Mouse (Mus musculus): Measurements from ENCODE around the gene Fcgr1. TPM values are rescaled to one million over a fixed set of nuclear protein-coding genes. Genes with fewer than 3 reads are reported as not detected.
A peak's percentile ranks its signal among the peaks of the same experiment; 100 is the strongest.
"Not testable (repeated sequence)": the region's sequence is repeated elsewhere in the genome, so short reads cannot be mapped to it uniquely, and the experiment has no call there.

The Fcgr1 gene
- polyA plus RNA-seq, 1 experiment from 2014 or later, result 4.5 TPM

DNA sequence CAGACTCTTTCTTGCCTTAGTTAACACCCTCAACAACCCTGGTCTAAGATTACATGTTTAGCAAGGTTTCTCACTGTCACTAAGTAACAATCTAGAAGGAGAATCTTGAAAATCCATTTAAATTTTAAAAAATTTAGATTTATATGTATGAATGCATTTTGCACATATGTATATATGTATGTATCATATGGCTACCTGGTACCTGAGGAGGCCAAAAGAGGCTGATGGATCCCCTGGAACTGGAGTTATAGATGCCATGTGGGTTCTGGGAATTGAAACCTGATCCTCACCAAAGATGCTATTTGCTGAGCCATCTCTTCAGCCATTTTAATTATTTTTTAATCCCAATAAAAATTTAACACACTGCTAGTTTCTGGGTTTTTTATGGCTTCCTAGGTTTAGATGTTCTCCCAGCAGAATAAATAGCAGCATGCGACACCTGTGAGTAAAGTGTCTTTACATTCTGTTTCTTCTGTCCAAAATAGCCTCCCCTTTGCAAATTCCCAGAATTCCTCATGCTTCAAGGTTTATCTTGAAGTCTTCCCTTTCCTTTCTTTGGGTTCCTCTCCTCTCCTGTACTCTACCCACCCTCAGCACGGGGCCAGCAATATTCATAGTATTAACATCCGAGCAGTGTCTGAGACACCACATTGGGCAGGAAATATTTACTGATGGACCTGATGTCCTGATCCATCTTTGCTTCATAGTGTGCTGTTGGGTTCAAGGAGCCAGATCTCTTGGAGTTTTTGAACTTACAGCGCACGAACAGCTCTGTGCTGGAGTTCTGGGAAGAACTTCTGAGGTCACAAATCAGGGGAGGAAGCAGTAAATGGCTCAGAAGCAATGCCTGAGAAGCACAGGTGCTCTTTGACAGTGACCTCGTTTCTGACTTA lies 45.4 kb downstream of the Fcgr1 start:
- Histone ChIP-seq H3K9ac (ENCODE audit: low read depth, low read length) (peak overlapping the region; percentile 80), H3K9me3 (replicated peaks; ENCODE audit: control insufficient read depth, low read length) (no peaks in the 10 kb centered on the region), H3K27me3 (ENCODE audit: control insufficient read depth, insufficient read depth, low read depth, low read length) (no peaks in the 10 kb centered on the region), H3K4me3 (ENCODE audit: low read depth, low read length) (peak overlapping the region; percentile 69), H3K27ac (ENCODE audit: low read length) (peak overlapping the region; percentile 95), H3K4me2 (ENCODE audit: low read depth, low read length) (peak overlapping the region; percentile 49), H3K4me1 (ENCODE audit: control insufficient read depth, low read depth, low read length) (peaks cover 34% of the 10 kb centered on the region), H3K36me3 (ENCODE audit: control insufficient read depth, insufficient read depth) (no peaks in the 10 kb centered on the region)
- WGBS (ENCODE audit: insufficient replicate concordance), result 45% methylated on average over 6 of the region's 6 CpGs
- ATAC-seq (ENCODE audit: low read depth), result no peak

DNA sequence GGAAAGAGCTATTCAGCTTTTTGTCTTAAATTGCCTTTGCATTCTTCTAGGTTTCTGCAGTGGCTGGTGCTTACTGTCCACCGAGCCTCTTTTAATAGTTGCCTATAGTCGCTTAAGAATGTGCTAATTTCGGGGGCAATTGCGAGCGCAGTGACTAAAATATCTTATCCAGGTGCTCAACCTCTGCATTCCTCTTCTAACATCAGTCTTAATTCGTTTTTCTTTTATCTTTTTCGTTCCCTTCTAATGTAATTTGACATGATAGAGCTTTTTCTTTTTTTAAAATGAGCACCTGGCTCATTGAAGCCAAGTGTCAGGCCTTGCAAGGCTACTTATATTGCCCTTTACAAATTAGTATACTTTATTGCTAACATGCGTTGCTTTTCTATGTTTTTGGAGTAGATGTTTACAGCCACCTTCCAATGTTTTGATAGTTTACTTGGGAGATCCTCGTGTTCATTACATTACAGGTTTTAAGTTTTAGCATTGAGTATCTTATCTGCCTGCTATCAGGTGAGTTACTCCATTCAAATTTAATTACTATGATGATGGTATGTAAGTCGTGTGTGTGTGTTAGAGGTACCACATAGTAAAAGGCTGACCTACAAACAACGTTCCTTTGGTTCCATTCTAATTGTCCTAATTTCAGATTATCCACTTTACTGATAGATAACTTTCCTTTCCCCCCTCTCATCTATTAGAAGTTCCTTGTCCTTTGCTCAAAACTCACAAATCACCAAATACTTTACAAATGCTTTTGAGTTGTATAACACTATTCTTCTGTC lies 46.2 kb downstream of the Fcgr1 start:
- Histone ChIP-seq H3K27me3 (ENCODE audit: control insufficient read depth, insufficient read depth, low read depth, low read length) (no peaks in the 10 kb centered on the region), H3K4me3 (ENCODE audit: low read depth, low read length) (peak overlapping the region; percentile 69), H3K4me2 (ENCODE audit: low read depth, low read length) (peak overlapping the region; percentile 49), H3K9me3 (replicated peaks; ENCODE audit: control insufficient read depth, low read length) (no peaks in the 10 kb centered on the region), H3K4me1 (ENCODE audit: control insufficient read depth, low read depth, low read length) (peaks cover 36% of the 10 kb centered on the region), H3K9ac (ENCODE audit: low read depth, low read length) (peak overlapping the region; percentile 80), H3K27ac (ENCODE audit: low read length) (peak overlapping the region; percentile 95), H3K36me3 (ENCODE audit: control insufficient read depth, insufficient read depth) (no peaks in the 10 kb centered on the region)
- ATAC-seq (ENCODE audit: low read depth), result no peak
- 3% methylated on average over 11 of the region's 11 CpGs for WGBS (ENCODE audit: insufficient replicate concordance)

DNA sequence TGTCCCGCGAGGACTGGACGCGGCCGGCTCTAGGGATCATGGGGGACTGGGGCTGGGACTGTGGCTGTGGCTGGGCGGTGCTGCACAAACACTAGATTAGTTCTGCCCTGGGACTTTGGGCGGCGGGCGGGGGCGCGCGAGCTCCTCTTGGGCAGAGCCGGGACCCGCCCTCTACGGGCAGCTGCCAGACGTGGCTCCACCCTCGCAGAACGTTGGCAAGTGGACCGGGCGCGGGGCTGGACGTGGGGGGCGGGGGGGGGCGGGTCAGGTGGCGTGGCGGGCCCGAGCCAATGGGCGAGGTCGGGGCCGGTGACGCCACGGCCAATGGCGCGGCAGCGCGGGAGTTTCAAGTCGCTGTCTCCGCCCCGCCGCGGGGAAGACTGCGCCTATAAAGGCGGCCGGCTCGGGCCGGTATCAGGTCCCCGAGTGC lies 47.3 kb downstream of the Fcgr1 start, which contains the start of gene Hist2h3c1:
Gene Hist2h3c1, plus strand, starts transcription at position 259 of the 430 bp plus-strand sequence.
- H3K4me1 ChIP-seq (ENCODE audit: control insufficient read depth, low read depth, low read length), result peaks cover 43% of the 10 kb centered on the region
- peak within 1 kb of the TSS; percentile 49 for H3K4me2 ChIP-seq (ENCODE audit: low read depth, low read length)
- H3K36me3 ChIP-seq (ENCODE audit: control insufficient read depth, insufficient read depth); H3K27me3 ChIP-seq (ENCODE audit: control insufficient read depth, insufficient read depth, low read depth, low read length); H3K9me3 ChIP-seq (replicated peaks; ENCODE audit: control insufficient read depth, low read length): not testable (repeated sequence)
- H3K9ac ChIP-seq (ENCODE audit: low read depth, low read length), result peak within 1 kb of the TSS; percentile 80
- ATAC-seq (ENCODE audit: low read depth), result peak; percentile 80
- H3K4me3 ChIP-seq (ENCODE audit: low read depth, low read length), result peak within 1 kb of the TSS; percentile 69
- WGBS (ENCODE audit: insufficient replicate concordance), result 0% methylated on average over 7 of the region's 47 CpGs
- peak within 1 kb of the TSS; percentile 95 for H3K27ac ChIP-seq (ENCODE audit: low read length)

DNA sequence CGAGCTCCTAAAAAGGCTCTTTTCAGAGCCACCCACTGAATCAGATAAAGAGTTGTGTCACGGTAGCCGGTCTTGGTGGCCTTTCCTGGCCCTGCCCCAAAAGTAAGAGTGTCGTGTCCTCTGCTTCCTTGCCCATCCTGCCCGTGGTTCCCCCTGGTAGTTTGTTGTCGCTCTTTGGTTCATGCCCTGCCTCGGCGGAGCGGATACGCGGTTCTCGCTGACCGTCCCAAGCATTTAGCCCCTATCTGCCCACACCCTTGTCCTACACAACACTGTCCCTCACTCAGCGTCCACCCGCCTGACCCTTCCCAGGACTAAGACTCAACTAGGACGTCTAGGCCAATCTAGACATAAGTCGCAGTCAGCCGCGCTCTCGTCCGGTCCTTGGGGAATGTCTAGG lies 47.8 kb downstream of the Fcgr1 start:
- peak overlapping the region; percentile 85 for H3K27ac ChIP-seq (ENCODE audit: low read length)
- not testable (repeated sequence) for H3K9ac ChIP-seq (ENCODE audit: low read depth, low read length); H3K4me2 ChIP-seq (ENCODE audit: low read depth, low read length); H3K27me3 ChIP-seq (ENCODE audit: control insufficient read depth, insufficient read depth, low read depth, low read length); ATAC-seq (ENCODE audit: low read depth); H3K36me3 ChIP-seq (ENCODE audit: control insufficient read depth, insufficient read depth); H3K9me3 ChIP-seq (replicated peaks; ENCODE audit: control insufficient read depth, low read length)
- 0% methylated on average over 10 of the region's 21 CpGs for WGBS (ENCODE audit: insufficient replicate concordance)
- peak overlapping the region; percentile 38; the same call in 1 of the 2 replicates for H3K4me3 ChIP-seq (ENCODE audit: low read depth, low read length)
- H3K4me1 ChIP-seq (ENCODE audit: control insufficient read depth, low read depth, low read length), result peaks cover 45% of the 10 kb centered on the region

DNA sequence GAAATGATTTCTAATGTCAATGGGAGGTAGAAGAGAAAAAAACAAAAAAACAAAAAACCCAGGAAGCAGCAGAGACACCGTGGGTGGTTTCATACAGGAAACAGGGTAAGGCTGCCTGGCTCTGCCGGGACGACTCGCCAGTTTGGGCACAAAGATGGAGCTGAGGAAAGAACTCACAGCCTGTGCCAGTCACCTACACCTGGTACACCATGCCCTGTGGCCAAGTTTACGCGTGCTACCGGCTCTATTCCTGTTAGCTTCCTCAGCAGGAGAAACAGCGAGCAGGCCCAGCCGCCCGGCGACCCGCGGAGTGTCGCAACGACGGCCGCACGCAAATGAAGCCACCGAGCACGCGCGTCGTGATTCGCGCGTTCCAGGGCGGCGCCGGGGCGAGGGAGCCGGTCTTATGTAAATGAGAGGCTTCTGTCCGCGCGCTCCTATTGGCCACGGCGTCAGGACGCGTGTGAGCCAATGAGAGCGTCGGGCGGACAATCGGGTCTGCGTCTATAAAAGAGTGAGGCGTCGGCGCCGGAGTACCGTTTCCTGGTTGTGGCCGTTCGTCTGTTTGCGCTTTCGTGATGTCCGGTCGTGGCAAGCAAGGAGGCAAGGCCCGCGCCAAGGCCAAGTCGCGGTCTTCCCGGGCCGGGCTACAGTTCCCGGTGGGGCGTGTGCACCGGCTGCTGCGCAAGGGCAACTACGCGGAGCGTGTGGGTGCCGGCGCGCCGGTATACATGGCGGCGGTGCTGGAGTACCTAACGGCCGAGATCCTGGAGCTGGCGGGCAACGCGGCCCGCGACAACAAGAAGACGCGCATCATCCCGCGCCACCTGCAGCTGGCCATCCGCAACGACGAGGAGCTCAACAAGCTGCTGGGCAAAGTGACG lies 48.5 kb downstream of the Fcgr1 start, which contains the start of gene Hist2h2aa1:
Gene Hist2h2aa1, plus strand, starts transcription at position 495 of the 884 bp plus-strand sequence.
- whole genome bisulfite sequencing (ENCODE audit: insufficient replicate concordance), result 0% methylated on average over 25 of the region's 88 CpGs
- H3K27ac ChIP-seq (ENCODE audit: low read length), result peak within 1 kb of the TSS; percentile 96
- peak within 1 kb of the TSS; percentile 72 for H3K9ac ChIP-seq (ENCODE audit: low read depth, low read length)
- not testable (repeated sequence) for H3K27me3 ChIP-seq (ENCODE audit: control insufficient read depth, insufficient read depth, low read depth, low read length); H3K9me3 ChIP-seq (replicated peaks; ENCODE audit: control insufficient read depth, low read length); H3K36me3 ChIP-seq (ENCODE audit: control insufficient read depth, insufficient read depth)
- H3K4me1 ChIP-seq (ENCODE audit: control insufficient read depth, low read depth, low read length), result peaks cover 42% of the 10 kb centered on the region
- peak within 1 kb of the TSS; percentile 68 for H3K4me2 ChIP-seq (ENCODE audit: low read depth, low read length)
- peak within 1 kb of the TSS; percentile 61 for H3K4me3 ChIP-seq (ENCODE audit: low read depth, low read length)
- peak; percentile 70 for ATAC-seq (ENCODE audit: low read depth)

DNA sequence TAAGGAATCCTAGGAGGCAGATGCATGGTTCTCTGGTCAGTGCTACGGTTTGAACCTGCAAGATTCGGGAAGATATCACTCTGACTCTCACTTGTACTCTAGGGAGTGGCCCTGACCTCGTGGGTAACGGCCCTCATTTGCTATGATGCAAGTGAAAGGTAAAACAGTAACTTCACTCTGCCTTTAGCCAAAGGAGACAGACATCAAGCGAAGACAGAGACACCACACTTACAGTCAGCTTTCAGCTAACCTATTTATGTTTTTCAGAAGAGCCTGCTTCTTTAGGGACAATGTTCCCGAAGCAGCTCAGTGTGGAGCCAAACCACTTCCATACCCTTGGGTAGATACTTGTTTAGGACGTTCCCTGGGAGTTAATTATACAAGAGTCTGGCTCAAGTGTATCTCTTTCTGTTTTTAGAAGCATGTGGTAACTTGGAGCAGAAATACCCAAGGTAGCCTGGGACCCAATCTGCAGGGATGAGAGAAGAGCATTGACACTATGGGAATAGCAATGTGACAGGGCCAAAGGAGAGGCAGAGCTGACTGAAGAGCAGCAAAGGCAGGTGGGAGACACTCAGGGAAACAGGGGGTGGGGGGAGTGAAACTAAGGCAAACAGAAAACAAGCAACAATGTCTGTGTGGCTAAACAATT lies 49.7 kb downstream of the Fcgr1 start:
- WGBS (ENCODE audit: insufficient replicate concordance), result 59% methylated on average over 7 of the region's 7 CpGs
- Histone ChIP-seq H3K4me2 (ENCODE audit: low read depth, low read length) (peak overlapping the region; percentile 68), H3K9ac (ENCODE audit: low read depth, low read length) (peak overlapping the region; percentile 72), H3K27me3 (ENCODE audit: control insufficient read depth, insufficient read depth, low read depth, low read length) (no peaks in the 10 kb centered on the region), H3K27ac (ENCODE audit: low read length) (peak overlapping the region; percentile 96), H3K9me3 (replicated peaks; ENCODE audit: control insufficient read depth, low read length) (no peaks in the 10 kb centered on the region), H3K4me1 (ENCODE audit: control insufficient read depth, low read depth, low read length) (peaks cover 33% of the 10 kb centered on the region), H3K4me3 (ENCODE audit: low read depth, low read length) (peak overlapping the region; percentile 61), H3K36me3 (ENCODE audit: control insufficient read depth, insufficient read depth) (no peaks in the 10 kb centered on the region)
- ATAC-seq (ENCODE audit: low read depth), result no peak

DNA sequence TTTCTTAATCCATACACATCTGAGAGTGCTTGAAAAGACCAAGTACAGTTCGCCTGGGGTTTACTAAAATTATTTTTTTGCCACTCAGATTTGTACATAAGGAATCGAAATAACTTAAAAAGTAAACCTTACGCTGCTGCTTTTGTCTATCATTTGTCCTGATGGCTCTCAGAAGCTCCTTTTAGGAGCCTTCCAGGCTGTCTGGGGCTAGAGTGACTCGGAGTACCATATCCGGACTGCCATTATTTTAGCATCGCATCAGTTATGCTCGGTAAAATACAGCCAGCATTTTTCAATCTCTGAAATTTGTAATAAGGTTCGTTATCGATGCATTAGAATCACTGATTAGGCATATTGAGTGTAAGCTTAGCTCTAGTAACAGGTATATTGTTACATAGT lies 53.0 kb downstream of the Fcgr1 start:
- no peak for ATAC-seq (ENCODE audit: low read depth)
- peak overlapping the region; percentile 91 for H3K27ac ChIP-seq (ENCODE audit: low read length)
- WGBS (ENCODE audit: insufficient replicate concordance), result 76% methylated on average over 9 of the region's 9 CpGs
- H3K36me3 ChIP-seq (ENCODE audit: control insufficient read depth, insufficient read depth), result no peaks in the 10 kb centered on the region
- peak overlapping the region; percentile 36 for H3K4me3 ChIP-seq (ENCODE audit: low read depth, low read length)
- peak overlapping the region; percentile 63 for H3K9ac ChIP-seq (ENCODE audit: low read depth, low read length)
- no peaks in the 10 kb centered on the region for H3K9me3 ChIP-seq (replicated peaks; ENCODE audit: control insufficient read depth, low read length)
- no peaks in the 10 kb centered on the region for H3K27me3 ChIP-seq (ENCODE audit: control insufficient read depth, insufficient read depth, low read depth, low read length)
- peaks cover 42% of the 10 kb centered on the region for H3K4me1 ChIP-seq (ENCODE audit: control insufficient read depth, low read depth, low read length)
- H3K4me2 ChIP-seq (ENCODE audit: low read depth, low read length), result peak overlapping the region; percentile 63
